Mouse (Mus musculus): ENCODE data around the gene Lsm4. TPM values are rescaled to one million over a fixed set of nuclear protein-coding genes. Genes with fewer than 3 reads are reported as not detected.

Lsm4 gene
- total and polyA plus RNA-seq, 3 experiments: 152 to 2,024 (median 514) TPM

DNA sequence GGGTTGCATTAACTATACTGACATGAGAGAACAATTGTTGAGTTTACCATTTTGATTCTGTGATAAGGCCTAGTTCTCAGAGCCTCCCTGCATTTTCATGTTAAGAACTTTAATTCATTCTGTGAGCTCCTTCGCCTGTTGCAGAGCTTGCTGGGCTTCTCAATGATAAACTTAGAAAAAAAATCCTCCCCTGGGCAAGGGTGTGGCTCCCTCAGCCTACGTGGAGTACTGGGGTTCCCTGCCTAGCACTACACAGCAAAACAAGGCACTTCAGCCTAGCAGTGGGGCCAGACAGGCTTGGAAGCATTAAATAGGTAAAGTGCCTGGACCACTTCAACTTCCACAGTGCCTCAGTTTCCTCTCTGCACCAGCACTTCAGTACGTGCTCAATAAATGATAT is 8.4 kb downstream of the Lsm4 start:
- Histone ChIP-seq H3K36me3 (ENCODE audit: control insufficient read depth in 1 of 2, insufficient read depth in 2 of 2, low read length in 2 of 2) (no peaks in the 10 kb centered on the region), H3K27ac (ENCODE audit: control insufficient read depth, low read depth, low read length) (no peak overlapping the region), H3K9me3 (replicated peaks; ENCODE audit: insufficient read depth, low read length) (no peaks in the 10 kb centered on the region), H3K79me2 (ENCODE audit: control insufficient read depth, insufficient read depth, low read length, poor library complexity) (no peaks in the 10 kb centered on the region), H3K27me3 (ENCODE audit: control insufficient read depth in 1 of 2, insufficient read depth in 2 of 2, low read length in 2 of 2) (peaks cover 0 to 5% of the 10 kb centered on the region in 2 experiments; a peak in 3 of 4 replicates), H3K9ac (ENCODE audit: control insufficient read depth, low read depth, low read length, poor library complexity, severe bottlenecking) (no peak overlapping the region), H3K4me3 (ENCODE audit: control insufficient read depth in 1 of 2, insufficient read depth in 1 of 2, low read depth in 2 of 2, low read length in 2 of 2) (no peak overlapping the region), H3K4me1 (ENCODE audit: control insufficient read depth in 1 of 2, insufficient read depth in 2 of 2, low read length in 2 of 2) (no peaks in the 10 kb centered on the region)
- TF ChIP-seq ZNF384 (IDR thresholded peaks at IDR 0.05; ENCODE audit: low read depth, low read length) (peak; percentile 29; the same call in 1 of the 2 replicates), ETS1 (IDR thresholded peaks at IDR 0.05; ENCODE audit: low read depth, low read length) (no peak), NELFE (IDR thresholded peaks at IDR 0.05; ENCODE audit: low read depth, low read length) (no peak), ELF1 (IDR thresholded peaks at IDR 0.05; ENCODE audit: low read depth, low read length) (no peak), UBTF (IDR thresholded peaks at IDR 0.05; ENCODE audit: borderline replicate concordance, insufficient read depth, low read depth, low read length) (no peak), TCF12 (IDR thresholded peaks at IDR 0.05; ENCODE audit: low read depth, low read length) (no peak)
- DNase-seq (ENCODE audit: low read depth, low spot score): no peak

DNA sequence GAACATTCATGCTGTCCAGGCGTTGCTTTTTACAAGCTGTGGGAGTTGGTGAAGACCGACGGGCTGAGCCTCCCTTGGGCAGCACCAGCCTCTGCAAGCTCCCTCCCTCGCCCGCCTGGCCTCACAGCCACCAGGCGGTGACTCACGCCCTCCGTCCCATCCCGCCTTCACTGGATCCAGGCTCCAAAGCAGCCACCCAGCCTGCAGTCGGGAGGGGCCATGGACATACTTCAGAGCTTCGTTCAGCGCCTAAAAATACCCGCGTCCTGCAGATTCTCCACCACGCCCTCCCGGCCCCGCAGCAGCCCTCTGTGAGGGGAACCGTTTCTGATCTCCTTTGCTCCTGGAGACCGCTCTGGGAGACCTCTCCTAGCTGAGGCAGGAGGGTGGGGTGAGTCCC is 9.1 kb downstream of the Lsm4 start:
- TF ChIP-seq E2F4 (IDR thresholded peaks at IDR 0.05; ENCODE audit: borderline replicate concordance, low read depth, low read length) (no peak), POLR2A (IDR thresholded peaks at IDR 0.05; ENCODE audit: control insufficient read depth in 1 of 2, insufficient read depth in 1 of 2, low read depth in 1 of 2, low read length in 2 of 2, poor library complexity in 1 of 2) (no peak), MAFK (IDR thresholded peaks at IDR 0.05; ENCODE audit: borderline replicate concordance, low read depth, low read length) (no peak), ZC3H11A (IDR thresholded peaks at IDR 0.05; ENCODE audit: low read depth, low read length) (no peak)
- no peak for DNase-seq (ENCODE audit: low read depth, low spot score)
- Histone ChIP-seq H3K36me3 (ENCODE audit: control insufficient read depth in 1 of 2, insufficient read depth in 2 of 2, low read length in 2 of 2) (no peaks in the 10 kb centered on the region), H3K4me3 (ENCODE audit: control insufficient read depth in 1 of 2, insufficient read depth in 1 of 2, low read depth in 2 of 2, low read length in 2 of 2) (no peak overlapping the region), H3K79me2 (ENCODE audit: control insufficient read depth, insufficient read depth, low read length, poor library complexity) (no peaks in the 10 kb centered on the region), H3K9ac (ENCODE audit: control insufficient read depth, low read depth, low read length, poor library complexity, severe bottlenecking) (no peak overlapping the region), H3K27ac (ENCODE audit: control insufficient read depth, low read depth, low read length) (no peak overlapping the region), H3K4me1 (ENCODE audit: control insufficient read depth in 1 of 2, insufficient read depth in 2 of 2, low read length in 2 of 2) (no peaks in the 10 kb centered on the region), H3K9me3 (replicated peaks; ENCODE audit: insufficient read depth, low read length) (no peaks in the 10 kb centered on the region), H3K27me3 (ENCODE audit: control insufficient read depth in 1 of 2, insufficient read depth in 2 of 2, low read length in 2 of 2) (peaks cover 0 to 5% of the 10 kb centered on the region in 2 experiments; a peak in 3 of 4 replicates)

DNA sequence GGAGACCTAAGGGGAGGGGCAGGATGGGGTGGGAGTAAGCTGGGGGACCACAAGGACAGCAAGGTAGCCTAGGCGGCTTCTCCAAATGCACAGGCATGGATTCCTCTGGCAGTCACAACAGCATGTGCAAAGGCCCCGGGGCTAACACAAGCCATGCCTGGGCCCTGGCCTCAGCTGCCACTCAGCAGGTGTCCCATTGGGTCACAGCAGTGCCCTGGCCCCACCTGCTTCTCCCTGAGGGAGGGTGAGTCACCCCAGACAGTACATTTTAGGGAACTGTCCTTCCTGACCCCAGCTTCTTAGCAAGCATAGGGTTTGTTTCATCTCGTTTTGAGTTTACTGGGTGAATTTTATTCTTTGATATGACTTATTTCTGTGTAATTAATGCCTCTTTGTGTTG is 9.6 kb downstream of the Lsm4 start:
- no peak overlapping the region for H3K27ac ChIP-seq (ENCODE audit: control insufficient read depth, low read depth, low read length)
- DNase-seq (ENCODE audit: low read depth, low spot score): no peak
- H3K79me2 ChIP-seq (ENCODE audit: control insufficient read depth, insufficient read depth, low read length, poor library complexity): no peaks in the 10 kb centered on the region
- H3K4me3 ChIP-seq (ENCODE audit: control insufficient read depth in 1 of 2, insufficient read depth in 1 of 2, low read depth in 2 of 2, low read length in 2 of 2): no peak overlapping the region
- H3K36me3 ChIP-seq (ENCODE audit: control insufficient read depth in 1 of 2, insufficient read depth in 2 of 2, low read length in 2 of 2): no peaks in the 10 kb centered on the region
- no peaks in the 10 kb centered on the region for H3K4me1 ChIP-seq (ENCODE audit: control insufficient read depth in 1 of 2, insufficient read depth in 2 of 2, low read length in 2 of 2)
- no peak for TF ChIP-seq E2F4 (IDR thresholded peaks at IDR 0.05; ENCODE audit: borderline replicate concordance, low read depth, low read length)
- no peak for TF ChIP-seq USF2 (IDR thresholded peaks at IDR 0.05; ENCODE audit: borderline replicate concordance in 1 of 2, insufficient read depth in 1 of 2, low read depth in 1 of 2, low read length in 2 of 2)
- TF ChIP-seq UBTF (IDR thresholded peaks at IDR 0.05; ENCODE audit: borderline replicate concordance, insufficient read depth, low read depth, low read length): no peak
- no peak for TF ChIP-seq MXI1 (IDR thresholded peaks at IDR 0.05; ENCODE audit: low read depth, low read length)
- no peak for TF ChIP-seq KAT2A (conservative IDR thresholded peaks at IDR 0.05; ENCODE audit: low read depth, low read length)
- TF ChIP-seq BHLHE40 (IDR thresholded peaks at IDR 0.05; ENCODE audit: borderline replicate concordance, low read depth, low read length): no peak
- TF ChIP-seq MAZ (IDR thresholded peaks at IDR 0.05; ENCODE audit: low read depth, low read length): no peak
- no peak for TF ChIP-seq NRF1 (IDR thresholded peaks at IDR 0.05; ENCODE audit: insufficient read depth, low read depth, low read length, poor library complexity, severe bottlenecking)
- TF ChIP-seq TAL1 (IDR thresholded peaks at IDR 0.05; ENCODE audit: low read length): no peak
- TF ChIP-seq GATA1 (IDR thresholded peaks at IDR 0.05; ENCODE audit: low read depth, low read length): no peak
- TF ChIP-seq CTCF (IDR thresholded peaks at IDR 0.05 in 2 of 3, conservative IDR thresholded peaks at IDR 0.05 in 1 of 3; ENCODE audit: control insufficient read depth in 1 of 3, insufficient read depth in 1 of 3, low read depth in 2 of 3, low read length in 3 of 3, poor library complexity in 1 of 3, severe bottlenecking in 1 of 3): no peak
- no peak for TF ChIP-seq SIN3A (IDR thresholded peaks at IDR 0.05; ENCODE audit: low read length)
- no peak for TF ChIP-seq EP300 (IDR thresholded peaks at IDR 0.05; ENCODE audit: low read depth in 1 of 2, low read length in 2 of 2)
- TF ChIP-seq CHD2 (IDR thresholded peaks at IDR 0.05; ENCODE audit: low read length): no peak
- no peak for TF ChIP-seq TCF12 (IDR thresholded peaks at IDR 0.05; ENCODE audit: low read depth, low read length)
- TF ChIP-seq POLR2A (IDR thresholded peaks at IDR 0.05; ENCODE audit: control insufficient read depth in 1 of 2, insufficient read depth in 1 of 2, low read depth in 1 of 2, low read length in 2 of 2, poor library complexity in 1 of 2): no peak
- no peak for TF ChIP-seq MEF2A (IDR thresholded peaks at IDR 0.05; ENCODE audit: extremely low read depth, insufficient replicate concordance, low read depth, low read length, poor library complexity, severe bottlenecking)
- no peak overlapping the region for H3K9ac ChIP-seq (ENCODE audit: control insufficient read depth, low read depth, low read length, poor library complexity, severe bottlenecking)
- H3K27me3 ChIP-seq (ENCODE audit: control insufficient read depth in 1 of 2, insufficient read depth in 2 of 2, low read length in 2 of 2): peaks cover 0 to 5% of the 10 kb centered on the region in 2 experiments; a peak in 3 of 4 replicates
- H3K9me3 ChIP-seq (replicated peaks; ENCODE audit: insufficient read depth, low read length): no peaks in the 10 kb centered on the region

All from MEL (cell line).